Mouse (Mus musculus) WW6 (cell line): ENCODE measurements around the gene Serpinb12.
"Not testable (repeated sequence)": the region's sequence is repeated elsewhere in the genome, so short reads cannot be mapped to it uniquely, and the experiment has no call there.

Experiments used
- DNase-seq: peaks from one replicate; pipeline ENCODE4 v3.0.0-alpha.2; 2013; ENCODE audit warnings: low read depth, low spot score

Gene Serpinb12

GRCm38 (mm10) chr1:106934265-106934664 lies at the start of gene Serpinb12:
Serpinb12 (plus strand) TSS chr1:106934449.
- DNase-seq: no peak

- DNase-seq: not testable (repeated sequence)
These were observed 39.1 kb upstream of the Serpinb12 start for GRCm38 (mm10) chr1:106895142-106895541.

GRCm38 (mm10) chr1:106901406-106901805 lies 32.8 kb upstream of the Serpinb12 start:
- peak; percentile 9 for DNase-seq

GRCm38 (mm10) chr1:106931954-106932353 lies 2.3 kb upstream of the Serpinb12 start:
- DNase-seq: no peak

GRCm38 (mm10) chr1:106933658-106934057 lies 591 bp upstream of the Serpinb12 start:
- no peak for DNase-seq

- no peak for DNase-seq
These were observed 13.0 kb downstream of the Serpinb12 start for GRCm38 (mm10) chr1:106947217-106947616.

GRCm38 (mm10) chr1:106959981-106960380 lies 25.7 kb downstream of the Serpinb12 start:
- no peak for DNase-seq

GRCm38 (mm10) chr1:106961023-106961422 lies 26.8 kb downstream of the Serpinb12 start:
- DNase-seq: peak; percentile 5

- no peak for DNase-seq
These were observed 46.4 kb downstream of the Serpinb12 start, which contains the start of gene Serpinb13 for GRCm38 (mm10) chr1:106980684-106981083. Serpinb13 (plus strand) TSS chr1:106980984.

- DNase-seq: no peak
These were observed 48.8 kb downstream of the Serpinb12 start for GRCm38 (mm10) chr1:106983092-106983491.

- DNase-seq: no peak
These were observed 49.6 kb downstream of the Serpinb12 start for GRCm38 (mm10) chr1:106983865-106984264.

- no peak for DNase-seq
These were observed 66.2 kb downstream of the Serpinb12 start for GRCm38 (mm10) chr1:107000424-107000823.

- no peak for DNase-seq
These were observed 67.5 kb downstream of the Serpinb12 start for GRCm38 (mm10) chr1:107001754-107002153.

- DNase-seq: no peak
These were observed 72.1 kb downstream of the Serpinb12 start for GRCm38 (mm10) chr1:107006316-107006715.
